Mouse (Mus musculus) embryonic facial prominence, embryonic 11.5 days (tissue): ENCODE measurements at regions not wholly inside any gene's neighbourhood (a gene's known extent, or its start where the extent isn't known, plus 50 kb on each side); places are given as distances from the start of the nearest gene placed in this dataset.

Source experiments
- ATAC-seq: fragments of 200-750 bp; cut with Nextera tagmentation; replicated peaks from 2 replicates; pipeline ENCODE4 v1.8.0; 2017; ENCODE audit warnings: low read depth; ENCODE audit not compliant: insufficient number of reproducible peaks, low FRiP score, low TSS enrichment
- DNase-seq: peaks from one replicate; pipeline ENCODE4 v3.0.0-alpha.2; 2015; ENCODE audit warnings: low spot score
- H3K27ac ChIP-seq: fragments of 300-500 bp; sonication (generic); replicated peaks from 2 replicates; pipeline ENCODE4 v1.5.1; 2014; ENCODE audit warnings: mild to moderate bottlenecking, low read depth, low read length, control low read depth
- H3K27me3 ChIP-seq: fragments of 300-500 bp; sonication (generic); 2 replicates; pipeline ENCODE4 v1.6.1; 2014; ENCODE audit warnings: mild to moderate bottlenecking, low read length, moderate library complexity, mixed read lengths; ENCODE audit not compliant: control insufficient read depth, insufficient read depth
- H3K36me3 ChIP-seq: fragments of 300-500 bp; sonication (generic); replicated peaks from 2 replicates; pipeline ENCODE4 v1.6.1; 2014; ENCODE audit warnings: low read depth, mild to moderate bottlenecking, low read length, moderate library complexity, mixed read lengths; ENCODE audit not compliant: control insufficient read depth, insufficient read depth
- H3K4me1 ChIP-seq: fragments of 300-500 bp; sonication (generic); 2 replicates; pipeline ENCODE4 v1.6.1; 2014; ENCODE audit warnings: low read length, mixed read lengths; ENCODE audit not compliant: control insufficient read depth, insufficient read depth
- H3K4me2 ChIP-seq: fragments of 300-500 bp; sonication (generic); 2 replicates; pipeline ENCODE4 v1.6.1; 2014; ENCODE audit warnings: low read depth, mild to moderate bottlenecking, control low read depth, low read length, moderate library complexity
- H3K4me3 ChIP-seq: fragments of 300-500 bp; sonication (generic); 2 replicates; pipeline ENCODE4 v1.5.1; 2014; ENCODE audit warnings: low read depth, low read length, control low read depth
- H3K9ac ChIP-seq: fragments of 300-500 bp; sonication (generic); replicated peaks from 2 replicates; pipeline ENCODE4 v1.6.1; 2014; ENCODE audit warnings: mild to moderate bottlenecking, control low read depth, low read length
- H3K9me3 ChIP-seq: fragments of 300-500 bp; sonication (generic); replicated peaks from 2 replicates; pipeline ENCODE4 v1.6.1; 2016; ENCODE audit warnings: mild to moderate bottlenecking, low read length, inconsistent platforms, mixed read lengths; ENCODE audit not compliant: control insufficient read depth
- WGBS: fragments of 180-500 bp; shearing (Covaris S2); extraction: QIAGEN DNeasy Blood & Tissue Kit; methylation state at CpG from one replicate; pipeline ENCODE4 v1.1.7; 2014; 5-methylcytosine and 5-hydroxymethylcytosine counted together

- no peak overlapping the region for H3K4me2 ChIP-seq
- DNase-seq (peak; percentile 19), ATAC-seq (no peak)
- no peaks in the 10 kb centered on the region for H3K9me3 ChIP-seq
- H3K4me1 ChIP-seq = no peaks in the 10 kb centered on the region
- no peaks in the 10 kb centered on the region for H3K36me3 ChIP-seq
- no peak overlapping the region for H3K4me3 ChIP-seq
- no peak overlapping the region for H3K27ac ChIP-seq
- H3K27me3 ChIP-seq = no peaks in the 10 kb centered on the region
- H3K9ac ChIP-seq = no peak overlapping the region
Measured at GRCm38 (mm10) chr4:4513351-4513750, 279.8 kb downstream of the Impad1 start.

- ATAC-seq (no peak), DNase-seq (no peak)
- no peak overlapping the region for H3K27ac ChIP-seq
- no peaks in the 10 kb centered on the region for H3K4me1 ChIP-seq
- no peaks in the 10 kb centered on the region for H3K36me3 ChIP-seq
- WGBS = 84% methylated on average over 2 of the region's 2 CpGs
- H3K27me3 ChIP-seq = no peaks in the 10 kb centered on the region
- no peaks in the 10 kb centered on the region for H3K9me3 ChIP-seq
- no peak overlapping the region for H3K4me3 ChIP-seq
- no peak overlapping the region for H3K4me2 ChIP-seq
- no peak overlapping the region for H3K9ac ChIP-seq
Measured at GRCm38 (mm10) chr4:4510180-4510920, 282.8 kb downstream of the Impad1 start.

GRCm38 (mm10) chr4:4509296-4509695 is 283.9 kb downstream of the Impad1 start:
- H3K36me3 ChIP-seq = no peaks in the 10 kb centered on the region
- ATAC-seq (no peak), DNase-seq (no peak)
- 73% methylated on average over 3 of the region's 3 CpGs for WGBS
- no peak overlapping the region for H3K9ac ChIP-seq
- H3K27me3 ChIP-seq = no peaks in the 10 kb centered on the region
- no peak overlapping the region for H3K4me3 ChIP-seq
- H3K4me2 ChIP-seq = no peak overlapping the region
- H3K9me3 ChIP-seq = no peaks in the 10 kb centered on the region
- H3K4me1 ChIP-seq = no peaks in the 10 kb centered on the region
- no peak overlapping the region for H3K27ac ChIP-seq

GRCm38 (mm10) chr4:4497199-4497598 is 296.0 kb downstream of the Impad1 start:
- H3K9ac ChIP-seq = no peak overlapping the region
- H3K4me2 ChIP-seq = no peak overlapping the region
- no peak overlapping the region for H3K27ac ChIP-seq
- no peaks in the 10 kb centered on the region for H3K4me1 ChIP-seq
- WGBS = 82% methylated on average over 1 of the region's 1 CpGs
- H3K9me3 ChIP-seq = no peaks in the 10 kb centered on the region
- DNase-seq = no peak
- ATAC-seq = no peak
- H3K27me3 ChIP-seq = no peaks in the 10 kb centered on the region
- no peaks in the 10 kb centered on the region for H3K36me3 ChIP-seq
- no peak overlapping the region for H3K4me3 ChIP-seq

GRCm38 (mm10) chr4:4496181-4496580 is 297.0 kb downstream of the Impad1 start:
- Histone ChIP-seq H3K4me1 (no peaks in the 10 kb centered on the region), H3K4me3 (no peak overlapping the region), H3K27ac (no peak overlapping the region), H3K36me3 (no peaks in the 10 kb centered on the region), H3K27me3 (no peaks in the 10 kb centered on the region), H3K9me3 (no peaks in the 10 kb centered on the region), H3K9ac (no peak overlapping the region), H3K4me2 (no peak overlapping the region)
- DNase-seq (peak; percentile 1), ATAC-seq (no peak)
- WGBS = 26% methylated on average over 4 of the region's 4 CpGs

GRCm38 (mm10) chr4:4465169-4465714 is 327.9 kb downstream of the Impad1 start:
- Histone ChIP-seq H3K4me3 (no peak overlapping the region), H3K9ac (no peak overlapping the region), H3K9me3 (no peaks in the 10 kb centered on the region), H3K36me3 (no peaks in the 10 kb centered on the region), H3K27ac (no peak overlapping the region), H3K4me2 (no peak overlapping the region), H3K27me3 (no peaks in the 10 kb centered on the region), H3K4me1 (no peaks in the 10 kb centered on the region)
- ATAC-seq (no peak), DNase-seq (no peak)
- 57% methylated on average over 4 of the region's 4 CpGs for WGBS

GRCm38 (mm10) chr4:4464130-4464700 is 328.9 kb downstream of the Impad1 start:
- Histone ChIP-seq H3K27me3 (no peaks in the 10 kb centered on the region), H3K9ac (no peak overlapping the region), H3K4me1 (no peaks in the 10 kb centered on the region), H3K27ac (no peak overlapping the region), H3K36me3 (no peaks in the 10 kb centered on the region), H3K4me3 (no peak overlapping the region), H3K9me3 (no peaks in the 10 kb centered on the region), H3K4me2 (no peak overlapping the region)
- ATAC-seq (no peak), DNase-seq (no peak)
- 65% methylated on average over 4 of the region's 4 CpGs for WGBS

GRCm38 (mm10) chr4:4459258-4459657 is 333.9 kb downstream of the Impad1 start:
- WGBS = 82% methylated on average over 9 of the region's 9 CpGs
- H3K36me3 ChIP-seq = no peaks in the 10 kb centered on the region
- ATAC-seq = no peak

More at GRCm38 (mm10) chr4:4459258-4459657, 333.9 kb downstream of the Impad1 start:
- DNase-seq = no peak
- no peak overlapping the region for H3K4me3 ChIP-seq
- no peak overlapping the region for H3K9ac ChIP-seq
- no peaks in the 10 kb centered on the region for H3K9me3 ChIP-seq
- no peak overlapping the region for H3K4me2 ChIP-seq
- H3K27ac ChIP-seq = no peak overlapping the region
- no peaks in the 10 kb centered on the region for H3K27me3 ChIP-seq
- no peaks in the 10 kb centered on the region for H3K4me1 ChIP-seq
